Mouse (Mus musculus) megakaryocyte, embryonic 14.5 days (primary cell): ENCODE results near the gene Sigmar1.

Source experiments
- FLI1 ChIP-seq: IDR thresholded peaks from 2 replicates; pipeline ENCODE4 v1.6.1; 2012; ENCODE audit warnings: low read length, inconsistent platforms, mixed read lengths
- GATA1 ChIP-seq: IDR thresholded peaks from 3 replicates; pipeline ENCODE4 v1.6.1; 2012; ENCODE audit warnings: mixed read lengths, low read length, inconsistent platforms, borderline replicate concordance

GRCm38 (mm10) chr4:41757321-41757720 is 1.4 kb upstream of the Sigmar1 start:
- TF ChIP-seq FLI1 (no peak), GATA1 (no peak)
